Mouse (Mus musculus): ENCODE results near the gene Unc45a.

Gene Unc45a

DNA sequence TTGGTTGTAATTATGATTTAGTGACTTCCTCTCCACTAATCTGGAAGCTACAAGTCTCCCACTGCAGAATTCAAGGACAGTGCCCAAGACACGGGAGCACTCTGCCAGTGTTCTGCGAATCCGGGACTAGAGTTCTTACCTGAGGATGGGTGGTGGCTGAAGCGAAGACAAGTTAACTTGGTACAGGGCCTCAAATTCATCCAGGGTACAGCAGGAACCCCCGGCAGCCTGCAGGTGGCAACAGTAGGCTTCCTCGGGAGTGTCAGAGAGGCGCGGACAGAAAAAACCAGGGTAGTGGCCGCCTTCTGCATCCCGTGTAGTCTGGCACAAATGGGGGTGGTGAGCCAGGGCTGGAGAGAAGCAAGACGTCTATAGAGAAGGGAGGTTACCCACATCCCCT lies at the start of gene Unc45a:
Unc45a (minus strand) TSS at position 213 of the 400 bp plus-strand sequence.
- in situ Hi-C loops (cut with MboI, MseI), result no loop called here

GRCm38 (mm10) chr7:80387633-80388543 lies 47.1 kb upstream of the Unc45a start, which contains the start of gene Fes:
TSS of gene Fes (minus strand) at chr7:80387946.
- in situ Hi-C loops (cut with MboI, MseI), result loop anchor here (5.0 kb wide), 1 partner anchor 39 kb away; no protein-coding TSS in a partner anchor

DNA sequence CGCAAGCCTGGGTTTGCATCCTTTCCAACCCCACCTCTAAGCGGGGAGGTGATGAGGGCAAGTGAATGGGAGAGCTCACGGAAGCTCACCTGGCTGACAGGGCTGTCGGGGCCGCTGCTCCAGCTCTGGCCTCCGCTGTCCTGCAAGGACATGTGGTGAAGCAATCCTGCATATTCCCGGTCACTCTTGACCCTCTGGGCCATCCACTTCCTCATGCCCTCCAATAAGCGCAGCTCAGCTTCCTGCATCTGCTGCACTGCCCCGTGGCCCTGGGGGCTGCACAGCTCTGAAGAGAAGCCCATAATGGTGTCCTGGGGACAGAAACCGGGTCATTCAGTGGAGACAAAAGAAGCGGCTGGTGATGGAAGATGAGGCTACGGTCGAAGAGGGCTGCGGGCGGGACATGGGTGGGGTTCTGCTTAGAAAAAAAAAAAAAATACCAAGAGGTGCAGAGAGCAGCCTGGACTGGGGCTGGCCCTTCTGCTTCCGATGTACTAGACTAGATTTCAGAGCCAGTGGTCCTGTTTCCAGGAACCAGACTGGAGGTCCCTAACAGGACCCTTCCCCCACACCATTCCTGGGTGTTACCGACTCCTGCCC lies 46.3 kb upstream of the Unc45a start:
- in situ Hi-C loops (cut with MboI, MseI), result loop anchor here (5.0 kb wide), 1 partner anchor 40 kb away; no protein-coding TSS in a partner anchor

DNA sequence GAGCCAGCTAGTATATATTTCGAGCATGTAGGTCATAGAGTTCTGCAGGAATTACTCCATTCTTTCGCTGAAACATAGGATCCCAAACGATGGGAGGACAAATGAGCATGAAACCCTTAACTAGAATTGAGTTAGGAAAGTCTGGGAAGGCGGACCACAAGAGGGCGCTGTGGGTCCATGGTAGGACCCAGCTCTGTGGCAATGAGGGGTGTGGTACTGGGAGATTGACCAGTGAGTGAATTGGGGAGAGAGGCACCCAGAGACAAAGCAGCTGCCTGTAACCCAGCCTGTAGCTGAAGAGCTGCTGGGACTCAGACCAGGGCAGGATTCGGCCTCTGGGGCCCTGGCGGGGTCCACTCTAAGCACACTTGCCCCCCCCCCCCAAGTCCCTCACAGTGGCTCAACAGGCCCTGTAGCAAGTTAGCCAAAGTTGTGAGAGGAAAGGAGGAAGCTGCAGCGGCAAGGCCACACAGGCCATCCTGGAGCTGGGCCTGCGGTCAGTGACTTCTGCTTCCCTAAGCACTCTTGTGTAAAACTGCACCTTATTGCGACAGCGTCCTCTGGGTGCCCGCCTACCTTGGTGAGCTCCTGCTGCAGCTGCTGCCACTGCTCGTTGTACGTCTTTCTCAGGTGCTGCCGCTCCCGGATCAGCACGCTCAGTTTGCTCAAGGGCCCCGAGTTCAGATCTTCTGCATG lies 45.6 kb upstream of the Unc45a start:
- in situ Hi-C loops (cut with MboI, MseI), result loop anchor here (5.0 kb wide), 1 partner anchor 41 kb away; no protein-coding TSS in a partner anchor

- in situ Hi-C loops (cut with MboI, MseI), result no loop called here
These were observed 42.1 kb upstream of the Unc45a start for GRCm38 (mm10) chr7:80382919-80383318.

DNA sequence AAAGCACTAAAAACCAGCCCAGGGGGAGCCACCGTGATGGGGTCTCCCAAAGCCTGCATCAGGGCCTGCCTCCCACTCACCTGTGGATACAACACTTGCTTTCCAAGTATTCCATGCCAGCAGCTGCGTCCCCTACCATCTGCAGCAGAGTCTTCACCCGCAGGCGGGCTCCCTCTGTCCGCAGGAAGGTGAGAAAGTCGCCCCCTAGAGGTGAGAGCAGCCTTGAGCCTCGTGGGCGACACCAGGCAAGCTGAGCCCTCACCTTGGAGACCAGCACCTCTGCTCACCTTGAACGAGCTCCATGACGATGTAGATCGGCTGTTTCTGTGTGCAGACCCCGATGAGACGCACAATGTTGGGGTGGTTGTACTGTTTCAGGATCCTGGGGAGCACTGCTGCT lies 38.7 kb upstream of the Unc45a start:
- in situ Hi-C loops (cut with MboI, MseI), result loop anchor here (5.0 kb wide), 1 partner anchor 52 kb away; no protein-coding TSS in a partner anchor

DNA sequence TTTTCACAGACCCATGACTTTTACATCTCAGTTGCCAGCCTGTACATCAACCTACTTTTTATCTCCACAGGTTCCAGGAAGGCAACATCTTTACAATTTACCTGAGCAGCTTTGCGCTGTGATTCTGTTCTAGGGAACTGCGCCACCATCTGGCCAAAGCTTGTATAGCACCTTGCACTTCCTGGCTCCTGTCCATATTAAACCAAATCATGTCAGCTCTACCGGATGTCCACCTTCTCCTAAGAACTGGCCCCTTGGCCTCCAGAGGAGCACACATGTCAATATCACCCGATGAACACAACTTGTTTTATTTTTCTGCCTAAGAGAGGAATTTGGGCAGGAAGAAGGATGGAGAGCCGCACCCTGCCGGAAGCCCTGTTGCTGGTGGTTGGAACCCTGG lies 36.7 kb upstream of the Unc45a start:
- in situ Hi-C loops (cut with MboI, MseI), result loop anchor here (5.0 kb wide), 1 partner anchor 50 kb away; no protein-coding TSS in a partner anchor

DNA sequence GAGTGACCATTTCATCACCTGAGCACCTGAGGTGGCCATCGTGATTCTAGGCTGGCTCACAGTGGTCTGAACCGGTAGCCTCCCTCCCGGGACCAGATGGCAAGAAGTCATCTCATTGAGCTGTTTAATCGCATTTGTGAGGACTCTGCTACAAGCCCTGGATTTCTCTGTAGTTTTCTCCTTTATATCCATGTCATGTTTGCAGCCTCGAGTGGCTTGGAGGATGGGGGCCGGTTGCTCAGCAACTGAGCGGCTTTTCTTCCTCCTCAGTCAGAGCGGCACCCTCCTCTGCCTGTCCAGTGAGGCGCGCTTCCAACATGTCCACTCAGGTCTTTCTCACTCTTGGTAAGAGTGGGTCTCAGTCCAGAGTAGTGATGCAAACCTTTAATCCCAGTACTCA lies 35.4 kb upstream of the Unc45a start:
- in situ Hi-C loops (cut with MboI, MseI), result loop anchor here (5.0 kb wide), 1 partner anchor 49 kb away; no protein-coding TSS in a partner anchor

- in situ Hi-C loops (cut with MboI, MseI), result loop anchor here (5.0 kb wide), 1 partner anchor 48 kb away; no protein-coding TSS in a partner anchor
These were observed 34.7 kb upstream of the Unc45a start for GRCm38 (mm10) chr7:80375376-80376039.

DNA sequence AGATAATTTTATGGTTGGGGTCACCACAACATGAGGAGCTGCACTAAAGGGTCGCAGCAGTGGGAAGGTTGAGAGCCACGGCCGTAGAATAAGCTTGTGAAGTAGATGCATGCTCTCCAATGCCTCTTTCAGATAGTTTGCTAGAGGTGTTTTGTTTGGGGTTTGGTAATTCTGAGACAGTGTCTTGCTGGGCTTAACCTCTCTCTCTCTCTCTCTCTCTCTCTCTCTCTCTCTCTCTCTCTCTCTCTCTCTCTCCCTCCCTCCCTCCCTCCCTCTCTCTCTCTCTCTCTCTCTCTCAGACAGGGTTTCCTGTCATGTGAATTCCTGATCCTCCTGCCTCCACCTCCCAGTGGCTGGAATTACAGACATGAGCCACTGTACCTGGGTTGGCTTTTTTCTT lies 33.9 kb upstream of the Unc45a start:
- in situ Hi-C loops (cut with MboI, MseI), result loop anchor here (5.0 kb wide), 1 partner anchor 47 kb away; no protein-coding TSS in a partner anchor

- in situ Hi-C loops (cut with MboI, MseI), result no loop called here
These were observed 33.5 kb upstream of the Unc45a start for GRCm38 (mm10) chr7:80374280-80374679.

GRCm38 (mm10) chr7:80373850-80374249 lies 33.0 kb upstream of the Unc45a start:
- in situ Hi-C loops (cut with MboI, MseI), result no loop called here

GRCm38 (mm10) chr7:80373352-80373751 lies 32.5 kb upstream of the Unc45a start:
- in situ Hi-C loops (cut with MboI, MseI), result no loop called here

GRCm38 (mm10) chr7:80372667-80373066 lies 31.9 kb upstream of the Unc45a start:
- in situ Hi-C loops (cut with MboI, MseI), result no loop called here

DNA sequence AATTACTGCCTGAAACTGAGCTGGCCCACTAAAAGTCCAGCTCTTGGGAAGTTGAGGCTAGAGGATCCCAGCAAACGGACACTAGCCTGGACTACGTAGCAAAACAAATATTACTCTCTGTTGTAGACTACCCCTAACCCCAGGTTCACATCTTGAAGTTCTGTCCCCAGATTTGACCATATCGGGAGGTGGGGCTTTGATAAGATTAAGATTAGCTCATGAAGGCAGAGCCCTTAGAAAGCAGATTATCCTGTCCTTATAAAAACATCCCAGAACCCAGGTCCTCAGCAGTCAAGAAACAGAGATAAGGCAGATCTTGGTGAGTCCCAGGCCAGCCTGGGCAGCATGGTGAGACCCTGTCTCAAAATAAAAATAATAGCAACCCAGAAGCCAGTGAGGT lies 31.4 kb upstream of the Unc45a start:
- in situ Hi-C loops (cut with MboI, MseI), result no loop called here

GRCm38 (mm10) chr7:80371041-80371751 lies 30.4 kb upstream of the Unc45a start, which contains the start of gene Man2a2:
TSS of gene Man2a2 (minus strand) at chr7:80371375.
- in situ Hi-C loops (cut with MboI, MseI), result no loop called here

DNA sequence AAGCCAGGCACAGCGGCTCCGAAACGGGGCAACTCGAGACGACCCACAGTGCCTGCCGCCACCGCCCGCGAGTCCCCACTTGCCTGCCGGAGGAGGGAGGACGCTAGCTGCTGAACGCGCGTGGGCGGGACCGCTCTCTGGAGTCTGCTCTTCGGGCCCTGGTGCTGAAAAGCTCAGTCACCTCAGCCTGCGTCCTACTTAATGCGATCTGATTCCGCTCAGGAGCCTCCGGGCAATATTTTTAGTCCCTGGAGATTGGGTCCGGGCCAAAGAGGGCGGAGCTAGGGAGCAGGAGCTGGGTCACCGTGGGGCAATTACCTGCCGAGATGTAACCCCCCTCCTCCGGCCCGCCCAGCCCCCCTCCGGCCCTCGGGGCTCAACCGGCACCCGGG lies 29.8 kb upstream of the Unc45a start:
- in situ Hi-C loops (cut with MboI, MseI), result no loop called here

DNA sequence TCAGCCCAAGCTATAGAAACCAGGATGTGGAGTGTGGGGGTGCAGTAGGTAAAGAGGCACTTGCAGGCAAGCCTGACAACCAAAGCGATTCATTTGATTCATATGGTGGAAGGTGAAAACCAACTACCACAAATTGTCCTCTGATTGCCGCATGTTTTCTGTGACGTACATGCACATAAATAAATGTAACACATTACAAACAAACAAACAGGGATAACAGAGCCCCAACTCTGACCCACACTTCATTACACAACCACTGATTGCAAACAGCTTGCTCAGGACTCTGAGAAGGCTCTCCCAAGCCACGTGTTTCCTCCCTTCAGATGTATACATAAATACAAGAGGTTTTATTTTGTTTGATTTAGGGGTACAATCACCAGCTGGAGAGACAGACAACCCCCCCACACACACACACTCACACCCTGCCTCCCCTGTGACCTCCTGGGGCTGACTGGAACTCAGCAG lies 29.2 kb upstream of the Unc45a start:
- in situ Hi-C loops (cut with MboI, MseI), result no loop called here

DNA sequence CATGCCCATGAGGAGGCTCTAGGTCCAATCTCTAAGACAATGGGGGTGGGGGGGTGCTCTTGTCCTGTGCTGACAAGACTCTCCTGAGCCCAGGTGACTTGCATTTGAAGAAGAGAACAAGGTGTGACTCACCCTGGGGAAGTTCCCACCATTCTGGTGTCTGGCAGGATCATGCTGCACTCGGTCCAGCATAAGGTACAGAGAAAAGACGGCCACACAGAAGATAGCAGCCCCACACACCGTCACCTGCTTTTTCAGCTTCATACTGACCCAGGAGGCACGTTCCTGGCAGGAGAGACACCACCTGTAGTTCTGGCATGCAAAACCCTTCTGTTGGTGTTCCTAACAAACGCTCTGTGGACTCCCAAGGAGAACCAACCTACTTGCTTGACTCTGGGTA lies 28.7 kb upstream of the Unc45a start:
- in situ Hi-C loops (cut with MboI, MseI), result no loop called here

GRCm38 (mm10) chr7:80368635-80369421 lies 28.0 kb upstream of the Unc45a start:
- in situ Hi-C loops (cut with MboI, MseI), result no loop called here
